In the genomic region with DNA sequence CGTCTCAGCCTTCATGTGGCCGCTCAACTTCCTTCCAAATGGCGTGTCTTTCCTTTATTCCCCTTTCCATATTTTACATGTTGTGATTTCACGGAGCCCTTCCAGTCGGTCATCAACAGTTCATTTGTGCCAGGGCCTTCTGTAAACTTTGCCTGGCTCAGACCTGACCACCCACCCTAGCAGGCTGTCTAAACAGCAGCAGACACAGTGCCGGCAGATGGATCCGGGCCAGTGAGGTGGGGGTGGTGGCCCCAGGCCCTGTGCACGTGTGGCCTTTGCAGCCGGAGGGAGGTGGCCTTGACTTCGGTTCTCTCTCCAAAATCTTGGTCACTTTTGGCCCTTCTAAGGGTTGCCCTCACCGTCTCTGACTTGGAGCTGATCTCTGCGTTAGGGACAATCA, we compare ENCODE assay signal across 27 mouse cellular contexts.
"Had no signal": no experiment of that assay in that cellular context is flagged by ENCODE, and none has a peak within 500 bp of the region (broad histone marks: within the 10 kb centered on the region; RNA-seq: fewer than 3 reads in every experiment).

No protein-coding gene starts in this region.

- H3K9ac ChIP-seq: embryonic facial prominence, embryonic 12.5 days; embryonic facial prominence, embryonic 13.5 days; embryonic facial prominence, embryonic 15.5 days; forebrain, embryonic 12.5 days; forebrain, embryonic 13.5 days; forebrain, embryonic 15.5 days; forebrain, postnatal 0 days had no signal

- H3K36me3 ChIP-seq: embryonic facial prominence, embryonic 10.5 days; embryonic facial prominence, embryonic 12.5 days; embryonic facial prominence, embryonic 13.5 days; embryonic facial prominence, embryonic 15.5 days; forebrain, embryonic 10.5 days; forebrain, embryonic 12.5 days; forebrain, embryonic 15.5 days had no signal

- H3K4me2 ChIP-seq: embryonic facial prominence, embryonic 12.5 days; embryonic facial prominence, embryonic 13.5 days; embryonic facial prominence, embryonic 15.5 days; forebrain, embryonic 12.5 days; forebrain, embryonic 13.5 days; forebrain, embryonic 15.5 days had no signal

- H3K9me3 ChIP-seq: embryonic facial prominence, embryonic 10.5 days; embryonic facial prominence, embryonic 12.5 days; embryonic facial prominence, embryonic 13.5 days; embryonic facial prominence, embryonic 15.5 days; forebrain, embryonic 10.5 days; forebrain, embryonic 12.5 days; forebrain, embryonic 13.5 days; forebrain, embryonic 15.5 days had no signal

- H3K27me3 ChIP-seq: forebrain, embryonic 15.5 days had no signal

- H3K4me3 ChIP-seq: embryonic facial prominence, embryonic 10.5 days; embryonic facial prominence, embryonic 12.5 days; embryonic facial prominence, embryonic 13.5 days; embryonic facial prominence, embryonic 15.5 days; erythroblast, embryonic 14.5 days; forebrain, embryonic 10.5 days; forebrain, embryonic 12.5 days; forebrain, embryonic 13.5 days; forebrain, embryonic 15.5 days; gastrocnemius, adult 2 months had no signal

- DNase-seq: cerebellum, adult 2 months; cerebellum, adult 8-10 months; cerebellum, adult 9-10 months; cerebellum, adult 9-11 months; cerebellum, postnatal 14 days; cerebellum, postnatal 25 days; cerebellum, postnatal 36 days; embryo, embryonic 11 days; forebrain, postnatal 0 days; gastrocnemius, adult 2 months; gastrocnemius, postnatal 10 days; gastrocnemius, postnatal 14 days; gastrocnemius, postnatal 25 days; gastrocnemius, postnatal 36 days; heart, adult 11 months; heart, adult 18-20 months had no signal

- ATAC-seq: forebrain, embryonic 13.5 days; forebrain, embryonic 14.5 days; forebrain, embryonic 15.5 days; forebrain, embryonic 16.5 days; forebrain, postnatal 0 days had no signal

- H3K27ac ChIP-seq: embryonic facial prominence, embryonic 10.5 days; embryonic facial prominence, embryonic 12.5 days; embryonic facial prominence, embryonic 13.5 days; embryonic facial prominence, embryonic 15.5 days; forebrain, embryonic 10.5 days; forebrain, embryonic 12.5 days; forebrain, embryonic 13.5 days; forebrain, embryonic 15.5 days; gastrocnemius, adult 2 months had no signal
